Mouse (Mus musculus) liver, embryonic 15.5 days (tissue): ENCODE results near the gene Eml6. TPM values are rescaled to one million over a fixed set of nuclear protein-coding genes. Genes with fewer than 3 reads are reported as not detected.

Experiments used
- ATAC-seq: fragments of 200-750 bp; cut with Nextera tagmentation; 2 replicates; pipeline ENCODE4 v1.8.0; 2017; ENCODE audit warnings: moderate number of reproducible peaks, mild to moderate bottlenecking, moderate library complexity; ENCODE audit not compliant: insufficient read depth
- H3K27ac ChIP-seq: fragments of 300-500 bp; sonication (generic); replicated peaks from 2 replicates; pipeline ENCODE4 v1.5.1; 2015; ENCODE audit warnings: mild to moderate bottlenecking, inconsistent platforms
- H3K27me3 ChIP-seq: fragments of 300-500 bp; sonication (generic); 2 replicates; pipeline ENCODE4 v1.6.1; 2015; ENCODE audit warnings: mild to moderate bottlenecking, inconsistent platforms
- H3K36me3 ChIP-seq: fragments of 300-500 bp; sonication (generic); replicated peaks from 2 replicates; pipeline ENCODE4 v1.6.1; 2015; ENCODE audit warnings: moderate library complexity, mild to moderate bottlenecking, inconsistent platforms
- H3K4me1 ChIP-seq: fragments of 300-500 bp; sonication (generic); replicated peaks from 2 replicates; pipeline ENCODE4 v1.6.1; 2015; ENCODE audit warnings: inconsistent platforms
- H3K4me2 ChIP-seq: fragments of 300-500 bp; sonication (generic); 2 replicates; pipeline ENCODE4 v1.6.1; 2015; ENCODE audit warnings: moderate library complexity, mild to moderate bottlenecking, inconsistent platforms
- H3K4me3 ChIP-seq: fragments of 300-500 bp; sonication (generic); replicated peaks from 2 replicates; pipeline ENCODE4 v1.5.1; 2015; ENCODE audit warnings: mild to moderate bottlenecking, inconsistent platforms
- H3K9ac ChIP-seq: fragments of 300-500 bp; sonication (generic); 2 replicates; pipeline ENCODE4 v1.6.1; 2015; ENCODE audit warnings: moderate library complexity, mild to moderate bottlenecking, inconsistent platforms
- H3K9me3 ChIP-seq: fragments of 300-500 bp; sonication (generic); replicated peaks from 2 replicates; pipeline ENCODE4 v1.6.1; 2016; ENCODE audit warnings: inconsistent platforms
- WGBS: fragments of 180-500 bp; shearing (Covaris S2); methylation state at CpG from one replicate; pipeline ENCODE4 v1.1.7; 2015; ENCODE audit warnings: mixed read lengths; ENCODE audit not compliant: insufficient replicate concordance; 5-methylcytosine and 5-hydroxymethylcytosine counted together
- polyA plus RNA-seq: library from polyadenylated mRNA; unstranded; fragments of >200 nt; fragmentation: Nextera tagmentation; extraction: Ambion mirVana; gene quantifications from 2 replicates; pipeline ENCODE4 v1.2.1, GENCODE M21; 2015

Eml6 gene
- polyA plus RNA-seq, 1 experiment from 2014 or later, result 0.09 TPM

GRCm38 (mm10) chr11:29715499-29715898, 310.3 kb downstream of the Eml6 start:
- WGBS, result 81% methylated on average over 3 of the region's 3 CpGs
- Histone ChIP-seq H3K36me3 (no peaks in the 10 kb centered on the region), H3K27ac (no peak overlapping the region), H3K4me2 (no peak overlapping the region), H3K4me3 (no peak overlapping the region), H3K27me3 (no peaks in the 10 kb centered on the region), H3K9me3 (no peaks in the 10 kb centered on the region), H3K9ac (no peak overlapping the region), H3K4me1 (peaks cover 6% of the 10 kb centered on the region; the same call in 1 of the 2 replicates)
- ATAC-seq, result no peak

GRCm38 (mm10) chr11:29714789-29715188, 311.0 kb downstream of the Eml6 start:
- Histone ChIP-seq H3K4me3 (no peak overlapping the region), H3K9ac (no peak overlapping the region), H3K36me3 (no peaks in the 10 kb centered on the region), H3K27ac (no peak overlapping the region), H3K4me2 (no peak overlapping the region), H3K4me1 (peaks cover 6% of the 10 kb centered on the region; the same call in 1 of the 2 replicates), H3K9me3 (no peaks in the 10 kb centered on the region), H3K27me3 (no peaks in the 10 kb centered on the region)
- no peak for ATAC-seq
- 84% methylated on average over 2 of the region's 2 CpGs for WGBS

- no peak overlapping the region for H3K27ac ChIP-seq
- ATAC-seq, result no peak
- no peak overlapping the region for H3K9ac ChIP-seq
- no peaks in the 10 kb centered on the region for H3K9me3 ChIP-seq
- H3K4me3 ChIP-seq, result no peak overlapping the region
- 72% methylated on average over 7 of the region's 7 CpGs for WGBS
- H3K36me3 ChIP-seq, result no peaks in the 10 kb centered on the region
- peaks cover 6% of the 10 kb centered on the region; the same call in 1 of the 2 replicates for H3K4me1 ChIP-seq
- no peaks in the 10 kb centered on the region for H3K27me3 ChIP-seq
- no peak overlapping the region for H3K4me2 ChIP-seq
Observed at GRCm38 (mm10) chr11:29714114-29714513, 311.7 kb downstream of the Eml6 start.

GRCm38 (mm10) chr11:29709512-29709911, 316.3 kb downstream of the Eml6 start:
- H3K27ac ChIP-seq, result no peak overlapping the region
- H3K9ac ChIP-seq, result no peak overlapping the region
- no peaks in the 10 kb centered on the region for H3K27me3 ChIP-seq
- H3K4me3 ChIP-seq, result no peak overlapping the region
- no peak for ATAC-seq
- no peak overlapping the region for H3K4me2 ChIP-seq
- H3K4me1 ChIP-seq, result no peaks in the 10 kb centered on the region
- H3K36me3 ChIP-seq, result peaks cover 15% of the 10 kb centered on the region
- no peaks in the 10 kb centered on the region for H3K9me3 ChIP-seq

GRCm38 (mm10) chr11:29706845-29707244, 319.0 kb downstream of the Eml6 start:
- Histone ChIP-seq H3K36me3 (peaks cover 15% of the 10 kb centered on the region), H3K4me2 (no peak overlapping the region), H3K9me3 (no peaks in the 10 kb centered on the region), H3K4me1 (no peaks in the 10 kb centered on the region), H3K4me3 (no peak overlapping the region), H3K27ac (no peak overlapping the region), H3K27me3 (no peaks in the 10 kb centered on the region), H3K9ac (no peak overlapping the region)
- no peak for ATAC-seq
- 80% methylated on average over 4 of the region's 4 CpGs for WGBS

- no peak for ATAC-seq
- no peaks in the 10 kb centered on the region for H3K9me3 ChIP-seq
- no peak overlapping the region for H3K4me3 ChIP-seq
- H3K4me2 ChIP-seq, result no peak overlapping the region
- no peak overlapping the region for H3K27ac ChIP-seq
- no peaks in the 10 kb centered on the region for H3K4me1 ChIP-seq
- peaks cover 15% of the 10 kb centered on the region for H3K36me3 ChIP-seq
- H3K27me3 ChIP-seq, result no peaks in the 10 kb centered on the region
- H3K9ac ChIP-seq, result no peak overlapping the region
Observed at GRCm38 (mm10) chr11:29705263-29705662, 320.6 kb downstream of the Eml6 start.

GRCm38 (mm10) chr11:29702721-29703120, 323.1 kb downstream of the Eml6 start:
- Histone ChIP-seq H3K27me3 (no peaks in the 10 kb centered on the region), H3K4me1 (no peaks in the 10 kb centered on the region), H3K27ac (no peak overlapping the region), H3K36me3 (peaks cover 14% of the 10 kb centered on the region), H3K9ac (no peak overlapping the region), H3K4me3 (no peak overlapping the region), H3K9me3 (no peaks in the 10 kb centered on the region), H3K4me2 (no peak overlapping the region)
- no peak for ATAC-seq
- 85% methylated on average over 3 of the region's 3 CpGs for WGBS

- H3K27ac ChIP-seq, result no peak overlapping the region
- 0 out of 2 replicates have a peak, but pooled peaks cover 3% of the 10 kb centered on the region for H3K36me3 ChIP-seq
- ATAC-seq, result no peak
- H3K4me3 ChIP-seq, result no peak overlapping the region
- peaks cover 12% of the 10 kb centered on the region for H3K4me1 ChIP-seq
- no peaks in the 10 kb centered on the region for H3K27me3 ChIP-seq
- no peak overlapping the region for H3K9ac ChIP-seq
- H3K4me2 ChIP-seq, result no peak overlapping the region
- H3K9me3 ChIP-seq, result no peaks in the 10 kb centered on the region
Observed at GRCm38 (mm10) chr11:29694754-29695153, 331.1 kb downstream of the Eml6 start.

- no peaks in the 10 kb centered on the region for H3K9me3 ChIP-seq
- peak overlapping the region; percentile 96 for H3K4me3 ChIP-seq
- H3K4me1 ChIP-seq, result peaks cover 12% of the 10 kb centered on the region
- H3K27ac ChIP-seq, result peak overlapping the region; percentile 98
- peak overlapping the region; percentile 97 for H3K4me2 ChIP-seq
- WGBS, result under 1% methylated on average over 53 of the region's 53 CpGs
- 0 out of 2 replicates have a peak, but pooled peaks cover 3% of the 10 kb centered on the region for H3K36me3 ChIP-seq
- no peaks in the 10 kb centered on the region for H3K27me3 ChIP-seq
- peak overlapping the region; percentile 88 for H3K9ac ChIP-seq
- peak; percentile 37 for ATAC-seq
Observed at GRCm38 (mm10) chr11:29693576-29694410, 332.0 kb downstream of the Eml6 start.

Other genes with a start within 250 kb of the Eml6 start
- 0.14 and 0.28 TPM in 2 replicates for gene 4931440F15Rik, start 200.4 kb downstream of the Eml6 start, polyA plus RNA-seq
- 16.9 and 17.1 TPM in 2 replicates for gene Sptbn1, start 242.1 kb upstream of the Eml6 start, polyA plus RNA-seq